Mouse (Mus musculus) limb, embryonic 15.5 days (tissue): ENCODE data around the gene Rarres2. TPM values are rescaled to one million over a fixed set of nuclear protein-coding genes. Genes with fewer than 3 reads are reported as not detected.

ENCODE experiments used
- ATAC-seq: fragments of 200-750 bp; cut with Nextera tagmentation; 2 replicates; pipeline ENCODE4 v1.8.0; 2017; ENCODE audit warnings: low read depth, moderate TSS enrichment; ENCODE audit not compliant: insufficient number of reproducible peaks, low FRiP score, low TSS enrichment
- H3K27ac ChIP-seq: fragments of 300-500 bp; sonication (generic); 2 replicates; pipeline ENCODE4 v1.5.1; 2015; ENCODE audit warnings: moderate library complexity, mild to moderate bottlenecking, inconsistent platforms
- H3K27me3 ChIP-seq: fragments of 300-500 bp; sonication (generic); 2 replicates; pipeline ENCODE4 v1.6.1; 2015; ENCODE audit warnings: inconsistent platforms
- H3K36me3 ChIP-seq: fragments of 300-500 bp; sonication (generic); 2 replicates; pipeline ENCODE4 v1.6.1; 2015; ENCODE audit warnings: inconsistent platforms
- H3K4me1 ChIP-seq: fragments of 300-500 bp; sonication (generic); 2 replicates; pipeline ENCODE4 v1.6.1; 2015; ENCODE audit warnings: inconsistent platforms
- H3K4me2 ChIP-seq: fragments of 300-500 bp; sonication (generic); 2 replicates; pipeline ENCODE4 v1.6.1; 2015; ENCODE audit warnings: mild to moderate bottlenecking, inconsistent platforms
- H3K4me3 ChIP-seq: fragments of 300-500 bp; sonication (generic); 2 replicates; pipeline ENCODE4 v1.5.1; 2015; ENCODE audit warnings: mild to moderate bottlenecking, inconsistent platforms
- H3K9ac ChIP-seq: fragments of 300-500 bp; sonication (generic); 2 replicates; pipeline ENCODE4 v1.6.1; 2015; ENCODE audit warnings: inconsistent platforms
- H3K9me3 ChIP-seq: fragments of 300-500 bp; sonication (generic); 2 replicates; pipeline ENCODE4 v1.6.1; 2016; ENCODE audit warnings: inconsistent platforms
- WGBS: fragments of 180-500 bp; shearing (Covaris S2); methylation state at CpG from one replicate; pipeline ENCODE4 v1.1.7; 2015; 5-methylcytosine and 5-hydroxymethylcytosine counted together
- polyA plus RNA-seq: library from polyadenylated mRNA; unstranded; fragments of >200 nt; fragmentation: Nextera tagmentation; extraction: Ambion mirVana; gene quantifications from 2 replicates; pipeline ENCODE4 v1.2.1, GENCODE M21; 2015

Rarres2 gene
- polyA plus RNA-seq, 1 experiment from 2014 or later, result 24.8 TPM

DNA sequence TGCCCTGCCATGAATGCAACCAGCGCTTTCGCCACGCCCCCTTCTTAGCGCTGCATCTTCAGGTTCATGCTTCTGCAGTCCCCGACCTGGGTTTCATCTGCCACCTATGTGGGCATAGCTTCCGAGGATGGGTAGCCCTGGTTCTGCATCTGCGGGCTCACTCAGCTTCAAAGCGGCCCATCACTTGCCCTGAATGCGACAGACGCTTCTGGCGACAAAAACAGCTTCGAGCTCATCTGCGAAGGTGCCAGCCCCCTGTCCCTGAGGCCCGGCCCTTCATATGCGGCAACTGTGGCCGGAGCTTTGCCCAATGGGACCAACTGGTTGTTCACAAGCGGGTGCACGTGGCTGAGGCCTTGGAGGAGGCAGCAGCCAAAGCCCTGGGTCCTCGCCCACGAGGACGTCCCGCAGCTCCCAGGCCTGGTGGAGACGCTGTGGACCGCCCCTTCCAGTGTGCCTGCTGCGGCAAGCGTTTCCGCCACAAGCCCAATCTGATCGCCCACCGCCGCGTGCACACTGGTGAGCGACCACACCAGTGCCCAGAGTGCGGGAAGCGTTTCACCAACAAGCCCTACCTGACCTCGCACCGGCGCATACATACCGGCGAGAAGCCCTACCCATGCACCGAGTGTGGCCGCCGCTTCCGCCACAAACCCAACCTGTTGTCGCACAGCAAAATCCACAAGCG is 24.1 kb upstream of the Rarres2 start:
- peaks cover 28% of the 10 kb centered on the region for H3K4me1 ChIP-seq
- H3K4me2 ChIP-seq, result no peak overlapping the region
- H3K4me3 ChIP-seq, result no peak overlapping the region
- no peak overlapping the region for H3K27ac ChIP-seq
- H3K36me3 ChIP-seq, result peaks cover 43% of the 10 kb centered on the region
- no peak for ATAC-seq
- 94% methylated on average over 45 of the region's 45 CpGs for WGBS
- no peak overlapping the region for H3K9ac ChIP-seq
- H3K27me3 ChIP-seq, result no peaks in the 10 kb centered on the region
- peaks cover 16% of the 10 kb centered on the region; the same call in 1 of the 2 replicates for H3K9me3 ChIP-seq

DNA sequence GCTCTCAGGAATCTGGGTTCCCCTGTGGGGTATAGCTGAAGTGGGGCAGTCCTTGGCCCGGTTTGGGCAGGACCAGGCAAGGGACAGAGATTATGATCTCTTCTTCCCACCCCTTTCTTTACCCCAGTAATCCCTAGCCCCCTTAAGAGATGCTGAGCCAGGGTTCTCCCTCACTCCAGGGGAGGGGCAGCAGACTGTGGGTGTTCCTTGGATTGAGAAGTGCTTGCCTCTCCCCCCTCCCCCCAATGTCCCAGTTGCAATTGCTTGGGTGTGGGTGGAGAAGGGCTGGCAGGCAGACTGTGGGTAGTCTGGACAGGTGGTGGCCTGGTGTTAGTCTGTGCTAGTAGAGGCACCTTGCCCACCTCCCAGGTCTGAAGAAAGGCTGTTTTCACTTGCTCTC is 22.7 kb upstream of the Rarres2 start:
- Histone ChIP-seq H3K4me1 (peaks cover 21% of the 10 kb centered on the region), H3K9me3 (peaks cover 16% of the 10 kb centered on the region; the same call in 1 of the 2 replicates), H3K27me3 (no peaks in the 10 kb centered on the region), H3K4me2 (peak overlapping the region; percentile 82; the same call in 1 of the 2 replicates), H3K36me3 (peaks cover 43% of the 10 kb centered on the region), H3K27ac (no peak overlapping the region), H3K4me3 (peak overlapping the region; percentile 83; the same call in 1 of the 2 replicates), H3K9ac (no peak overlapping the region)
- WGBS, result 56% methylated on average over 1 of the region's 1 CpGs
- ATAC-seq, result no peak

DNA sequence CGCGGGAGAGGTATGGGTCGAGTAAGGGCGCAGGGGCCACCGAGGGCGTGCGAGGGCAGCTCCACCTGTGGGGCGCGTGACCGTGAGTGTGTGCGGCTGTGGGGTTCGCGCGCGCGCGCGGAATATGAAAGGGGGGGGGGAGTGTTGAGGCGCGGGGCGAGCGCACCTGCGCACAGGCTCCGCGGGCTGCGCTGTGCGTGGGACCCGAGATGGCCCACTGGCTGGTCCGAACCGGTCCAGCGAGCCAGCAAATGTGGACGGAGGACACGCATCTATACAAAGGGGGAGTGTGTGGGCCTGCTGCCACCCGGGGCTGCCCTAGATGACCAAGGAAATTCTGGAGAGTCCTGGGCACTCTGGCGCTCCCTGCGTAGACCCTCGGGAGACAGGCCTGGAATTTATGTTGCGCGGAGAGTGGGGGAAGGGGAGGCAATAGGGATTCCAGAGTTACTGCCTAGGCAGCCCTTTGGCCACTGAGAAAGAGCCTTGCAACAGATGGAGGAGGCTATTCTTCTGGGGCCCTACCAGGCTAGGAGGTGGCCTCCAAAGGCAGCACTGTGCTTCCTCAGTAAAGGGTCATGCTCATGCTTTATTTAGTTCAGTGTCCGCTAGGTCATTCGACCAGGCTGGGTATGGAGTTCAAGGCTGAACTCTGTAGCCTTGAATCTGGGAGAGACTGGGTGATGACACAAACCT is 21.6 kb upstream of the Rarres2 start:
- peak overlapping the region; percentile 89 for H3K27ac ChIP-seq
- H3K36me3 ChIP-seq, result peaks cover 33% of the 10 kb centered on the region
- H3K9me3 ChIP-seq, result peaks cover 16% of the 10 kb centered on the region; the same call in 1 of the 2 replicates
- peaks cover 24% of the 10 kb centered on the region for H3K4me1 ChIP-seq
- H3K4me3 ChIP-seq, result peak overlapping the region; percentile 83
- H3K27me3 ChIP-seq, result no peaks in the 10 kb centered on the region
- peak overlapping the region; percentile 82 for H3K9ac ChIP-seq
- peak overlapping the region; percentile 82 for H3K4me2 ChIP-seq
- WGBS, result 2% methylated on average over 33 of the region's 41 CpGs
- ATAC-seq, result 0 out of 2 replicates have a peak, but pooled peaks have one; percentile 9

DNA sequence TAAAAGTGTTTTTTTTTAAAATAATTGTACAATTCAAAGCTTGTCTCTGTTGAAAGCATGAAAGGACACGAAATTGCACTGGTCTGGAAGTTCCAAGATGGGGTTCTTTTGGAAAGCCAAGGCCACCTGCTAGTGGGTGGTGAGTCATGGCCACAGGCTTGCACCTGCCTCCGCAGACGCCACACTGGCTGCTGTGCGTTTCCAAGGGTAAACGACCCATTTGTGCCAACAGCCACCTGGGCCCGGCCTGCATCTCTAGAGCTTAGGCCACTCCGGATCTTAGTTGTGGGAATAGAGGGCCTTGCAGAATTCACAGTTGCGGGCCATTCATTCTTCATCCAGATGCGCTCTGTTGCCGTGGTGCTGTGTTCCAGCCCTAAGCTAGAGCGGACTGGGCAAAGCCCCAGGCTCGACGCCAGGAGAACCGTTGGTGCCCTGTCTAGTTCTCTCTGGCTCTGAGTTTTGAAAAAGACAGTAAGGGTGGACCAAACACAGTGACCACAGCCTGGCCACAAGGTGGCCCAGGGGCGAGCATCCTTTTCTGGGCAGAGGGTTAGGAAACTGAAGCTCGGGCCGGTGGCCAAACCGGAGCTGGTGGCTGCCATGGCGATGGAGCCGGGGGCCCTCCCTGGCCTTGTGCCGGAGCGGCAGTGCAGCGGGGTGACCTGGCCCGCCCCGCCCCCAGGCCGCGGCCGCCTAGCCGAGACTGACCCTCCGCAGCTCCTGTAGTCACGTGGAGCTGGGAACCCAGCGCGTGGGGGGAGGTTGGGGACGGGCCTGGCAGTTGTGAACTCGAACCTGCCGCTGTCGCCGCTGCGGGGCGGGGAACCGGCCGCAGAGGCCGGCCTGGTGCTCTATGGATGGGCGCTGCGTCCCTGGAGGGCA is 20.8 kb upstream of the Rarres2 start, which contains the start of the genes Repin1 and Gm44965:
Repin1 (plus strand) TSS at position 726 of the 885 bp plus-strand sequence.
Gm44965 (plus strand) TSS at position 784 of the 885 bp plus-strand sequence.
- H3K4me1 ChIP-seq, result peaks cover 26% of the 10 kb centered on the region
- H3K9ac ChIP-seq, result peak within 1 kb of the TSS; percentile 82
- peak; percentile 90 for ATAC-seq
- H3K9me3 ChIP-seq, result peaks cover 16% of the 10 kb centered on the region; the same call in 1 of the 2 replicates
- H3K4me2 ChIP-seq, result peak within 1 kb of the TSS; percentile 82
- H3K27ac ChIP-seq, result peak within 1 kb of the TSS; percentile 89
- H3K36me3 ChIP-seq, result peaks cover 25% of the 10 kb centered on the region
- 5% methylated on average over 45 of the region's 45 CpGs for WGBS
- no peaks in the 10 kb centered on the region for H3K27me3 ChIP-seq
- H3K4me3 ChIP-seq, result peak within 1 kb of the TSS; percentile 83

DNA sequence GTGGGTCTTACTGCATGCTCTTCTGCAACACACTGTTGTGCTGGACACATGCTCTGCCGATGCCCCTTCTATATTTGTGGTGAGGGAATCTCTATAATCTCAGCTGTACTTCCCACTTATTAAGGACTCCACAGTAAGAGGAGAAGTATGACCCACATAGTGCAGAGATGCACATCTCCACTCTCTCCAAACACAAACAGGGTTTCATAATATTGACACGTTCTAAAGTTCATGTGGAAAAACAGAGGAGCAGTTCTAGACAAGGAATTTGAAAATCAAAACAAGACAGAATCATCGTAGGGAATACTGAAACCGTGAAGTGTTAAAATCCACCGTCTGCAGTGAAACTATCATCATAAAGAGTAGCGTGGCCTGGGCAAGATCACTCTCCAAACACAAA is 19.3 kb upstream of the Rarres2 start:
- no peak overlapping the region for H3K4me2 ChIP-seq
- 86% methylated on average over 6 of the region's 6 CpGs for WGBS
- H3K27ac ChIP-seq, result no peak overlapping the region
- ATAC-seq, result no peak
- H3K36me3 ChIP-seq, result peaks cover 10% of the 10 kb centered on the region
- no peak overlapping the region for H3K9ac ChIP-seq
- no peak overlapping the region for H3K4me3 ChIP-seq
- H3K4me1 ChIP-seq, result peaks cover 26% of the 10 kb centered on the region
- 0 out of 2 replicates have a peak, but pooled peaks cover 5% of the 10 kb centered on the region for H3K9me3 ChIP-seq
- no peaks in the 10 kb centered on the region for H3K27me3 ChIP-seq

DNA sequence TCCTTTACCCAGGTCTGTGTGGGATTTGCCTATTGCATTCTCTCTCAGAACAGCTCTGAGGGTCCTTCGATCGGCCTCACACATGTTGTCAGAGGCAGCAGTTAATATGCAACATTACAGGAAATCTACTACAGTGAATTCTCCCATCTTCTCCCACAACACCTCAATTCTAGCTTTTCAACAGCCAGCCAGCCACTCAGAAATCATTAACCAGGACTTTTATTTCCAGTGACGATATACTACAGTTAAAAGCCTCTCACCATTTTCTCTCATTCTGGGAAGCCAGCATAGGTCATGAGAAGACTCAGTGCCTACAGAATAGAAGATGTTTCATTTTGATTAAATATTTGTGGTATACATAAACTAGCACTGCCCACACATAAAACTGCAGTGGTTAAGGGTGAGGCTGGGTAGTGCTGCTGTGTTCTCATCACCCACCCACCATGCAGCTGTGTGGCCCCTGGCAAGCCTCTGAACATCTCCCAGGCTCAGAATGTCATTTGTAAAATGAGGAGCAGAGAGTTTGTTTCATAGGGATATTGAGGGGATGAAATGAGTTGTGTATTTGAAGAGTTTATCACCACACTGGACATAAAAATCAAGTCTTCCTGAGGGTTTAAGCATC is 18.7 kb upstream of the Rarres2 start:
- Histone ChIP-seq H3K4me2 (no peak overlapping the region), H3K27ac (no peak overlapping the region), H3K36me3 (peaks cover 4% of the 10 kb centered on the region), H3K4me3 (no peak overlapping the region), H3K9me3 (0 out of 2 replicates have a peak, but pooled peaks cover 1% of the 10 kb centered on the region), H3K27me3 (no peaks in the 10 kb centered on the region), H3K4me1 (peaks cover 26% of the 10 kb centered on the region), H3K9ac (no peak overlapping the region)
- 84% methylated on average over 3 of the region's 3 CpGs for WGBS
- no peak for ATAC-seq

DNA sequence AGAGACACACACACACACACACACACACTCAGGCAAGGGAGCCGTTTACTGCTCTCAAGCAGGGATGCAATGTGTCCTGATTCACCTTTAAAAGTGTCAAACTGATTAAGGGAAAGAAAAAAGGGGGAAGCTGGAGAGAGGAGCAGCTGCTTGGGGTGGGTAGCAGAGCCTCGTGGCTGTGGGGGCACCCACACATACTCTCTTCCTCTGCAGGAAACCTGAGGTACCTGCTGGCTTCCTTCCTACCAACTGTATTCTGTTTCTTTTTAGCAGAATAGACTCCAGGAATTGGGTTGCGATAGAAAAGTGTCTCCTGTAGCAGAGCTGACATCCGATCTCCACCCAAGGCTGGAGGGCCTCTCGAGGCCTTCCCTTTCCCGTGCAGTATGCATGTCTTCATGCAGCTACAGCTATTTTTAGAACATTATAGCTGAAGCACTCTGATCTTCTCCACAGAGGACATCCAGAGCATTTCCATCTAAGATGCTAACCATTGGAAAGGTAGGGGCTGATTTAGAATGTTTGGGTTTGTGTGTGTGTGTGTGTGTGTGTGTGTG is 16.7 kb upstream of the Rarres2 start, which contains the start of gene Gm45021:
Gm45021 (plus strand) TSS at position 417 of the 557 bp plus-strand sequence.
- no peak for ATAC-seq
- H3K9ac ChIP-seq, result no peak within 1 kb of the TSS
- peaks cover 13% of the 10 kb centered on the region for H3K4me1 ChIP-seq
- no peaks in the 10 kb centered on the region for H3K9me3 ChIP-seq
- 21% methylated on average over 6 of the region's 6 CpGs for WGBS
- H3K36me3 ChIP-seq, result no peaks in the 10 kb centered on the region
- H3K27me3 ChIP-seq, result no peaks in the 10 kb centered on the region
- H3K4me2 ChIP-seq, result no peak within 1 kb of the TSS
- H3K27ac ChIP-seq, result 0 out of 2 replicates have a peak within 1 kb of the TSS, but pooled peaks have one; percentile 8
- H3K4me3 ChIP-seq, result no peak within 1 kb of the TSS

DNA sequence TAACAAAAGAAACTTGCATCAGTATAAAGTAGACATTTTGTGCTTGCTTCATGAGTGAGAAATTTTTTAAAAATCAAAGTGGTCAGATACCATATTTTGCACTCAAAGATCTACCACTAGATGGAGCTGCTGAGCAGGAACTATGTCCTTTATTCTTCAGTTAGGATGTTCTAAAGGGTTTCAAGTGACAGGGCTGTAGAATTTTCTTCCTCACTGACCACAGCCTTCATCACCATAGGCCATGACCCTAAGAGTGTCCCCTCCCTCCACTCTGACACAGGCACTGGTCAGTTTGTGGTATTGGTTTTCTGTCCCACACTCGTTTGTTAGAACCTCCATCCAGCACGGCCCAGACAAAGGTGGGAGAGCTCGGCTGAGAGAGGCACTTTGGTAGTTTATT is 9.4 kb upstream of the Rarres2 start:
- no peak overlapping the region for H3K4me2 ChIP-seq
- ATAC-seq, result no peak
- H3K27ac ChIP-seq, result no peak overlapping the region
- WGBS, result 81% methylated on average over 3 of the region's 3 CpGs
- no peaks in the 10 kb centered on the region for H3K4me1 ChIP-seq
- H3K27me3 ChIP-seq, result no peaks in the 10 kb centered on the region
- no peak overlapping the region for H3K9ac ChIP-seq
- no peaks in the 10 kb centered on the region for H3K36me3 ChIP-seq
- no peaks in the 10 kb centered on the region for H3K9me3 ChIP-seq
- no peak overlapping the region for H3K4me3 ChIP-seq

DNA sequence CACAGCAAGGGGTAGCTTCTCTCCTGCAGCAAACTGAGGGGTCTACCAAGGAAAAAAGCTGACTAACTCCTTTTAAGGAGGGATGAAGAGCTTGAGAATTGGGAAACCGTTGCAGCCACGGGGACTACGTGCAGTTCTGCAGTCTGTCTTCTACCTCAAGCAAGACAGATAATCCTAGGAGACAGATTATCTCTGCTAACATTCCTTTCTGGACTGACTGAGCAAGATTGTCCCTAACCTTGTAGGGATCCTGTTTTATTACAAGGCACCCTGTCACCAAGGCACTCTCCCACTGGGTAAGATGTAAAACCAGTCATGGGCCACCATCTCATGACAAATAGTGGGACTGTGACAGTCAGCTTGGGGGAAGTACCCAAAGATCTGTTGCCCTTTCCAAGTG is 8.7 kb upstream of the Rarres2 start:
- H3K36me3 ChIP-seq, result no peaks in the 10 kb centered on the region
- H3K9me3 ChIP-seq, result no peaks in the 10 kb centered on the region
- H3K27me3 ChIP-seq, result no peaks in the 10 kb centered on the region
- no peaks in the 10 kb centered on the region for H3K4me1 ChIP-seq
- no peak for ATAC-seq
- H3K4me3 ChIP-seq, result no peak overlapping the region
- H3K4me2 ChIP-seq, result no peak overlapping the region
- 63% methylated on average over 3 of the region's 3 CpGs for WGBS
- no peak overlapping the region for H3K27ac ChIP-seq
- no peak overlapping the region for H3K9ac ChIP-seq

DNA sequence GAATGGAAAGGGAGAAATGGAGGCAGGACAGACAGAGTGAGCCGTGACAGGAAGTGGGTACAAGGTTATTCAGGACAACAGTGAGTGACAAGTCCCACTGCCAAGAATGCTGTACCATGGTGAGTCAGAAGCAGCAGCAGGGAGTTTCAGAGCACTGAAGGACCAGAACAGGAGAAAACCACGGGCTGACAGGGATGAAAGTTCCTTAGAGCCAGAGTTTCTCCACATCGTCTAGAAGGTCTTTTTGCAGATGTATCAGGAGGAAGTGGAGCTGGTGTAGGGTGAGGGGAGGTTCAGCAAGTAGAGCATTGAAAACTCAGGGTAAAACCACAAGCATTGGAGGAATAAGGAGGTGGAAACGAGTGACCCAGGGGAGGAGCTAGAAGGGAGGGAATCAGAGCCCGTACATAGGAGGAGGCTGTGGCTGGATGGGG is 6.6 kb upstream of the Rarres2 start:
- no peaks in the 10 kb centered on the region for H3K27me3 ChIP-seq
- H3K9ac ChIP-seq, result no peak overlapping the region
- no peaks in the 10 kb centered on the region for H3K9me3 ChIP-seq
- whole genome bisulfite sequencing, result 24% methylated on average over 5 of the region's 5 CpGs
- no peak overlapping the region for H3K4me3 ChIP-seq
- H3K27ac ChIP-seq, result no peak overlapping the region
- no peak overlapping the region for H3K4me2 ChIP-seq
- no peaks in the 10 kb centered on the region for H3K4me1 ChIP-seq
- ATAC-seq, result no peak
- H3K36me3 ChIP-seq, result no peaks in the 10 kb centered on the region

DNA sequence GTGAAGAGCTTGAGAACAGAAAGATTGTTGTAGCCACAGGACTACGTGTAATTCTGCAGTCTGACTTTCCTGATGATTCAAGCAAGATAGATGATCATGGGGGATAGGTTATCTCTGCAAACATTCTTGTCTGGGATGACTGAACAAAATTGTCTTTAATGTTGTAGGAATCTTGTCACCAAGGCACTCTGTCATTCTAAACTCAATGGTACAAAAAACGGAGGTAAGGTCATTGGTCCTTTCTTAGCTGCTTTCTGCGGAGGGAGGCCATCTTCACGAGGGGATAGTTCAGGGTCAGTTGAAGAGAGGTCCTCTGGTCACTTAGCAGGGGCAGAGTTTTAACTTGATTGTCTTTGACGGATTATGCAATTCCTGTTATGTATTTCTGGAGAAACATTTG is 6.1 kb upstream of the Rarres2 start:
- Histone ChIP-seq H3K9me3 (no peaks in the 10 kb centered on the region), H3K4me3 (no peak overlapping the region), H3K4me2 (no peak overlapping the region), H3K4me1 (no peaks in the 10 kb centered on the region), H3K9ac (no peak overlapping the region), H3K36me3 (no peaks in the 10 kb centered on the region), H3K27ac (no peak overlapping the region), H3K27me3 (no peaks in the 10 kb centered on the region)
- WGBS, result 48% methylated on average over 5 of the region's 5 CpGs
- no peak for ATAC-seq
